Mouse (Mus musculus) gonadal fat pad, adult 2 months (tissue): Measurements from ENCODE around the gene Dctn2. TPM values are rescaled to one million over a fixed set of nuclear protein-coding genes. Genes with fewer than 3 reads are reported as not detected.
A peak's percentile ranks its signal among the peaks of the same experiment; 100 is the strongest.
"Not testable (repeated sequence)": the region's sequence is repeated elsewhere in the genome, so short reads cannot be mapped to it uniquely, and the experiment has no call there.

Experiments
- DNase-seq: peaks from one replicate; pipeline ENCODE4 v3.0.0-alpha.2; 2012; ENCODE audit warnings: low read depth
- polyA plus RNA-seq: library from polyadenylated mRNA; depleted of rRNA; stranded (reverse); fragments of >200 nt; gene quantifications from 2 replicates; pipeline ENCODE4 v1.2.3, GENCODE M21; 2012; rRNA removed

Dctn2 gene
- polyA plus RNA-seq, 1 experiment, result 280 TPM

DNA sequence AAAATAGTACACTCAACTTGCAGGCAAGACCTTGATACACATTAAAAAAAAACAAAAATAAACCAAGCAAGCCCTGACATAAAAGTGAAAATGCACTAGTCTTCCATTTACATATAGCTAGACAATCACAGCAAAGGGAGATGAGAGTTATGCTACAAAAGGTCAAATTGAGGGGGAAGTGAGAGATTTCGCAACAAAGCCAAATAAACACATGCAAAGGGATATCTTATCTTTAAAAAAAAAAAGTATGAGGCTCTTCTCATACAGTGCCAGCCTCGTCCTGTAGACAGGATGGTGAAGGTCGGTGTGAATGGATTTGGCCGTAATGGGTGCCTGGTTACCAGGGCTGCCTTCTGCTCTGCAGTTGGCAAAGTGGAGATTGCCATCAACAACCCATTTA lies 46.7 kb downstream of the Dctn2 start:
- DNase-seq, result no peak

DNA sequence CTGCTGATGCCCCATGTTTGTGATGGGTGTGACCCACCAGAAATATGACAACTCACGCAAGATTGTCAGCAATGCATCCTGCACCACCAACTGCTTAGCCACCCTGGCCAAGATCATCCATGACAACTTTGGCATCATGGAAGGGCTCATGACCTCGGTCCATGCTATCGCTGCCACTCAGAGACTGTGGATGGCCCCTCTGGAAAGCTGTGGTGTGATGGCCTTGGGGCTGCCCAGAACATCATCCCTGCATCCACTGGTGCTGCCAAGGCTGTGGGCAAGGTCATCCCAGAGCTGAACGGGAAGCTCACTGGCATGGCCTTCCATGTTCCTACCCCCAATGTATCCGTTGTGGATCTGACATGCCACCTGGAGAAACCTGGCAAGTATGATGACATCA lies 47.3 kb downstream of the Dctn2 start:
- DNase-seq, result not testable (repeated sequence)

DNA sequence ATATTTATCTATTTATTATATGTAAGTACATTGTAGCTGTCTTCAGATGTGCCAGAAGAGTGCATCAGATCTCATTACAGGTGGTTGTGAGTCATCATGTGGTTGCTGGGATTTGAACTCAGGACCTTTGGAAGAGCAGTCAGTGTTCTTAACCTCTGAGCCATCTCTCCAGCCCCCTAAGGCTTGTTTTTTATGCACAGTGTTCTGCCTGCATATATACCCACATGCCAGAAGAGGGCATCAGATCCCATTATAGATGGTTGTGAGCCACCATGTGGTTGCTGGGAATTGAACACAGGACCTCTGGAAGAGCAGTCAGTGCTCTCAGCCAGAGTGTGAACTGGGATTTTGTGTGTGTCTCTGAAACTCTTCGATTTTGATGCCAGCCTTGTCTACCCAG lies 48.8 kb downstream of the Dctn2 start:
- not testable (repeated sequence) for DNase-seq

DNA sequence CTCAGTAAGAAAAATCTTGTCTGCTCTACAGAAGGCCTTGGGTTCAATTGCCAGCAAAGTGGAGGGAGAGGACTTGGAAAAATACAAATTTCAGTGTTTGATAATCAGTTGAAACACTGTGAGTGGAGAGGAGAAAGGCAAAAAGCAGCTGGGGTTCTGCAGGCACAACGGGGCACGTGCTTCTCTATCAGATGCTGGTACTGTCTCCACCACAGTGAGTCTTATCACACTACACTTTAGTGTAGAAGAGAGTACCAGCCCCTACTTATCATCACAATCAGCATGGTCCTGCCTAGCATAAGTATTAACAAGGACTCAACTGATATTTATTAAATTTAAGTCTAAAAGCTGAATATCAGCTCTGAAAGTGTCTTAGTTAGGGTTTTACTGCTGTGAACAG lies 51.1 kb downstream of the Dctn2 start:
- DNase-seq, result no peak

DNA sequence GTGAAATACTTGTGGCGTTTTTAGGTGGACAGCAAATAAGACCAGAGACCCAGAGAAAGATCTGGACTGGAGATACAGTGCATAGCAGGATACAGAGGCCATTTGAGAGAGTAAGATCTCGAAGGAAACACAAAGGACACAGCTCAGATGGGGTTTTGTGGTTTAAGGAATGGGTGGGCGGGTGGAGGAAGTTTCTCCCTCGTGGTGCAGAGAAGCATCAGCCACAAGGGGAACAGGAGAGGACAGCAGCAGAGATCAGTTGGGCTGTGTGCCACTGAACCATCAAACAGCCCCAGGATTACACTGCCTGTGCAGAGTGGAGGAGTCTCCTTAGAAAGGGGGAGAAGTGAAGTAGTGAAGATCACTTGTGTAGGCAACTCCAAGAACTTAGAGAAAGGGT lies 51.8 kb downstream of the Dctn2 start:
- no peak for DNase-seq

DNA sequence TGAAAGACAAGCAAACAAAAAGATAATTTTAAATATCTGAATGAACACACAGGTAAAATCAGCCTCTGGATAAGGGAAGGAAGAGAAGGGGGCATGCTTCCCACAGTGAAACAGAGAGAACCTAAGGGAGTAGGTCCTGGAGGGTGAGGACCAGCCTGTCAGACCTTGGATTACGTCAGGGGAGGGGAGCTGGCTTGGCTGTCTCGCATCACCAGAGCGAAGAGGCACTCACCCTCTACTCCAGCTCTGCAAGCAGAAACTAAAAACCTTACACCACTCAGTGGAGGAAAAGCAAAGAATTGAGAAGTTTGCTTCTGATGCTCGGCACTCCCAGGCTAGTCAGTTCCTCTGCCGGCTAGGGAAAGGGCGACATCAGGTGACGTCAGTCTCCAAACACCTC lies 53.8 kb downstream of the Dctn2 start:
- DNase-seq, result no peak

DNA sequence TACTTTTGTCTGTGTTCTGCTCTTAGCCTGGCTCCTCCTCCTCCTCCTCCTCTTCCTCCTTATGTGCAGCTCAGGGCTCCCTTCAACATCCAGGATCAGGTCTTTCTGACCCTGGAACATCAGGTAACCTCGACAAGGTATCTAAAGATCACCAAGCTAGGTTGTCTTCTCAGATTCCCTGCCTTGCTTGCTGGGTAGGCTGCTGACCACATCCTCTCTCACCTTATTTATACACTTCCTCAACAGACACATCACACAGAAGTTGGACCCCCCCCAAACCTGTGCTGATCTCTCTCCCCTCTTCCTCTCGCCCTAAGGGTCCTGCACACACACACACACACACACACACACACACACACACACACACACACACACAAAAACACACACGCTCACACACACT lies 55.5 kb downstream of the Dctn2 start, which contains the start of gene Arhgap9:
Arhgap9 (plus strand) TSS at position 344 of the 400 bp plus-strand sequence.
- no peak for DNase-seq

DNA sequence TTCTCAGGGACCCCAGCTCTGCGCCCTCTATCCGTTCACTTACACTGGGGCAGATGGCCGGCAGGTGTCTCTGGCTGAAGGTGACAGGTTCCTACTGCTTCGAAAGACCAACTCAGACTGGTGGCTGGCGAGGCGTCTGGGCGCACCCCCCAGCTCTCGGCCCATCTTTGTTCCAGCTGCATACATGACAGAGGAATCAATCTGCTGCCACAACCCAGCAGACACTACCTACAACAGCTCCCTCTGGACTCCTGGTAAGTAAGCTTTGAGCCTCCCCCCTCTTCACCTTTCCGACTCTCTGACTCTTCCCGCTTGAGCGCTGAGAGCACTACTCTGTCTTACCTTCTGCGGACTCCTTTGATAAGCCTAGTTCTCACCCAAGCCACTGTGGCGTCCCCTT lies 56.0 kb downstream of the Dctn2 start:
- no peak for DNase-seq

DNA sequence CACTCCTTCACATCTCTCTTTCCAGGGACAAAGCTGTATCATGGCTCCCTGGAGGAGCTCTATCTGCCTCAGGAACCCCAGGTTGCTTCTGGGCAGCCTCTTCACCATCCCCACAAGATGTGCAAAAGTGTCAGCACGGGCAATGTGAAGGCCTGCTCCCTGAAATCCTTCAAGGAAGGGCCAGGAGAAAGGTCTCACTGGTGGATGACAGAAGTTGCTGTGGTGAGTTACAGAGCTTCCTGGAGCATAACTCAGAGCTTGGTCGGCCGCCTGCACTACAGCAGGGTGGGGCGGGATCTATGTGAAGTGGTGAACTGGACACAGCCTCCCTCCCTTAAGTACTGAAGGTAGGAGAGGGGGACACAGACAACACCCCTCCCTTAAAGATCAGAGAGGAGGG lies 56.5 kb downstream of the Dctn2 start:
- no peak for DNase-seq

DNA sequence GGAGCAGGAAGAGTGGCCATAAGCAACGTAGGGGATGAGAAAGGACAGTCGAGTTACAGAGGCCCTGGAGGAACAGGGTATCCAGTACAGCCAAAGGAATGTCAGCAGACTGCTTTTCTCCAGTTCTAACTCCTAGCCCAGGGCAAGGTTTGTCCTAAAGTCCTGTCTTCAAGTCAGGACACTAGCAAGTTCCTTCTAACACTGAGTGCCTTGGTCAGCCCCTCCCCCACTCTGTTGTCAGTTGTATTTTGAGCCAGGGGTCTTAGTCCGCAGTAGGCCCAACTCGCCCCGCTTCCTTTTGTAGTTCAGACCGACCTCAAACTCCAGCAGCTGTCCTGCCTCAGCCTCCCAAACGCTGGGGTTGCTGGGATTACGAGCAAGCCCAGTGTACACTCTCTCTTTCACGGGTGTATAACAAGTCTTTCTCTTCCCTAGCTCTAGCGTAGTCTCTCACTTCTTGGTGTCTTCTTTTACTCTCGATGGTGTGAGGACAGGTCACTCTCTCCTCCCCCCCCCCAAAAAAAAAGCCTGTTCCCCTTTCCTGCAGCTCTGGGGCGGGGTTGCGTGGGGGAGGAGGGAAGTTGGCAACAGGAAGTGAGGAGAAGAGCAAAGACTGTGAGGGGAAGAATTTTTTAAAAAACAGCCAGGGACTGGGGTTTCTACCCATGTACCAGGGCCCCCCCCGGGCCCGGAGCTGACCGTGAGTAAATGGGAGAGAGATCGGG lies 57.1 kb downstream of the Dctn2 start:
- DNase-seq, result no peak

DNA sequence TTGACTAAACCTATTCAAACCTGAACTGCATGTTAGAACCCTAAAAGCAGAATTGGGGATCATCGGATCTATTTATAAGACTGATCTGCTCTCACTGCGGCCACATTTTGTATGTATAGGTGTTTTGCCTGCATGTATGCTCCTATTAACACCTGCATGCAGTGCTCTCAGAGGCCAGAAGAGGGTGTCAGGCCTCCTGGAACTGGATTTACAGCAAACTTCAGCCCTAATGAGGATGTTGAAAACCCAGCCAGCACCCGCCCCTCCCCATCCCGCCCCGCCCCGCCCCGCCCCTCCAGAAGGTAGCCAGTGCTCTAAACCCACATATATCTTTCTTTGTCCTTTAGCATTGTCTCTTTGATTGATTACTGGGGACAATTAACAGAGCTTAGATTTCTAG lies 58.3 kb downstream of the Dctn2 start:
- peak; percentile 33 for DNase-seq

DNA sequence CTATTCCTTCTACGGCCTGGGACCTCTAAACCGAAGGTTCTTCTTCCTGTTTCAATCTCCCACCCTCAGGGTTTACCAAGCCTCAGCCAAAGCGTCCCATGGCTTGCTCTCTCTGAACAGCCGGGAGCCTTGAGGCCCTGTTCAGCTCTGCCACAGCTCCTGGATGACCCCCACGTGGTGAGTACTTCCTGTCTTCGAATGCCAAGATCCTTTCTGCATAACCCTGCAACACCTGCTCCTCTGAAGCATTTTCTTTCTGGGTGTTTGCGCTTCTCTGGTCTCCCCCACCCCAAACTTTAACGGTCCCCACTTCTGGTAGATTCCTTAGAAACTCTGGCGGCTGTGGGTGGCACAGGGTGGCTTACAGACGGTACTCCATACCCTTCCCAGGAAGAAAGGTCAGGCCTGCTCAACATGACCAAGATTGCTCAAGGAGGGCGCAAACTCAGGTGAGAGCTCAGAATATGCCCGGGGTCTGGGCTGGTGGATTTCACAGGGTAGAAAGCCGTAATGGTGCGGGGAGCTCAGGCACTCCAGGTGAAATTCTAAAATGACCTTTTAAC lies 59.4 kb downstream of the Dctn2 start:
- no peak for DNase-seq

DNA sequence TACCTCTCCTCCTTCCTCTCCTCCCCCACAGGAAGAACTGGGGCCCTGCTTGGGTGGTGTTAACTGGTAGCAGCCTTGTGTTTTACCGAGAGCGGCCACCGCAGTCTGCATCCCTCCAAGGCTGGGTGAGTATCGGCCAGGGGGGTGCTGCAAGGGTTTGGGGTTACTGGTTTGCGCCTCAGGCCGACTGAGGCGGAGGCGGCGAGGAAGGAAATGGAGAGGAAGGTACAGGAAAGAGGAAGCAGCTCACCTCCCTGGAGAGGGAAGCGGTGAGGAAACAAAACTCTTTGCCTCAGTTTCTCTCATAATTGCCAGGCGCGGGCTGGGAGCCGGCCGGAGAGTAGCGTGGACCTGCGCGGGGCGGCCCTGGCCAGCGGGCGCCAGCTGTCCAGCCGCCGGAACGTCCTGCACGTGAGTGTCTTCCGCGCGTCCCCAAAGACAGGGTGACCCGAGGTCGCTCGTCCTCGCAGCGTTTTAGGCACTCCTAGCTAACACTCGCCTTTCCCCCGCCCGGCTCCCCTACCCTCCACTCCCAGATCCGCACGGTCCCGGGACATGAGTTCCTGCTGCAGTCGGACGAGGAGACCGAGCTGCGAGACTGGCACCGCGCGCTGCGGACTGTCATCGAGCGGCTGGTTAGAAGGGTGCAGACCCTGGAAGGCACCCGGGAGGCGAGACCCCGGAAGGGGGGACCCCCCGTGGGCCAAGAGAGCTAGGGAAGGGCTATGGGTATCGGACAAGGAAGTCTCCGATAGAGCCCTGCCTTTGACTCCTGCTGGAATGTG lies 60.0 kb downstream of the Dctn2 start:
- no peak for DNase-seq

DNA sequence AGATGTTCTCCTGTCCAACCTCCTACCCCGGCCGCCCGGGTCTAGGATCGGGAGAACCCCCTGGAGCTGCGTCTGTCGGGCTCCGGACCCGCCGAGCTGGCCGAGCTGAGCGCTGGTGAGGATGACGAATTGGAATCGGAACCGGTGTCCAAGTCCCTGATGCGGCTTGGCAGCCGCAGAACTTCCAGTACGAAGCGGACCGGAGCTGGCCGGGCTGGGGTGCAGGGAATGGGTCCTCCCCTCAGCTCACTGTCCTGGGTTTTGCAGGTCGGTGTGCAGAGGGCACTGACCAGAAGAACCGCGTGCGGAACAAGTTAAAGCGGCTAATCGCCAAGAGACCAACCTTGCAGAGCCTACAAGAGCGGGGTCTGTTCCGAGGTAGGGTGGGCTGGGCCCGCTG lies 60.7 kb downstream of the Dctn2 start:
- DNase-seq, result no peak

DNA sequence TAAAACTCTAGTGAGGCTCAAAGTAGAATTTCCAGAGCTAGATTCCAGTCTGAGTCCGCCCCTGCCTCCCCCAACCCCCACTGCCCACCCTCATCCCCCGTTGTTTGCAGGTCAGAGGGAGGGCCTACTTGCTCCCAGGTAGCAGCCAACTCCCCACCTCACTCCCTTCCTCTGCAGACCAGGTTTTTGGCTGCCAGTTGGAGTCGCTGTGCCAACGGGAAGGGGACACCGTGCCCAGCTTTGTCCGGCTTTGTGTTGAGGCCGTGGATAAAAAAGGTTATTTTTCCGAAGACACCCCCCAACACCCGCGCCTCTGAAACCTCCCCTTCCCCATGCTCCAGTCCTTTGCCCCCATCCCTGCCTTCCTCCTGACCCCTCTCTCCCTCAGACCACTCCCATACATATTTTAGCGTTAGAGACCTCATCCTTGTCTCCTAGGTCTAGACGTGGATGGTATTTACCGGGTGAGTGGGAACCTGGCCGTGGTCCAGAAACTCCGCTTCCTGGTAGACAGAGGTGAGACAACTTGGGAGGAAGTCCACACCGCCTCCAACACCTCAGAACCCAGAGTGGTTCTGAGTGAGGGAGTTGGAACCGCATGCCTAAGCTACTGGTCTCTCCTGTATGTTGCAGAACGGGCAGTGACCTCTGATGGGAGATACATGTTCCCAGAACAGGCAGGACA lies 61.4 kb downstream of the Dctn2 start:
- no peak for DNase-seq

DNA sequence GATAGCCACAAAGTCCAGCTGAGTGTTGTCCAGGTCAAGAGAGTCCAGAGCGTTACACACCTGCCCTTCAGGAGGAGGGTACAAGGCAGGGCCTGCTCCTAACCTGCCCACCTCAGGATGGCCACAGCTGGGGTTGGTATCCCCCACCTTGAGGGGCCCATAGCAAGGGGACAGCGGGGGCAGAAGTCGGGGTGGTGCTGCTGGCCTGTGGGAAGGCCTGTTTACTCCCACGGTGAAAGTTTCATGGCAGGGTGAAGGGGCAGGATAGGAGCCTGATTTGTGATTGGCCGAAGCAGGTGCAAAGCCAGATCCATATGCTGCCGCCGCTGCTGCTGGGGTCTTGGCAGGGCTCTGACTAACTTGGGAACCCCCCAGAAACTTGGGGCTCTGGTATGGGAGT lies 64.0 kb downstream of the Dctn2 start:
- no peak for DNase-seq

Other genes with a start within 250 kb of the Dctn2 start
- gene Tsfm, start 235.5 kb upstream of the Dctn2 start, polyA plus RNA-seq, result 27.1 and 32.9 TPM in 2 replicates
- 31.2 and 31.9 TPM in 2 replicates for gene Mettl1, start 225.0 kb upstream of the Dctn2 start, polyA plus RNA-seq
- 0.55 and 0.86 TPM in 2 replicates for gene Eef1akmt3, start 224.9 kb upstream of the Dctn2 start, polyA plus RNA-seq
- gene Cyp27b1, start 218.1 kb upstream of the Dctn2 start, polyA plus RNA-seq, result 0.22 TPM in 2 replicates
- gene March9, start 206.2 kb upstream of the Dctn2 start, polyA plus RNA-seq, result 6.1 and 8.9 TPM in 2 replicates
- 204 and 205 TPM in 2 replicates for gene Cdk4, start 202.8 kb upstream of the Dctn2 start, polyA plus RNA-seq
- 128 and 146 TPM in 2 replicates for gene Tspan31, start 196.1 kb upstream of the Dctn2 start, polyA plus RNA-seq
- 5.3 and 5.7 TPM in 2 replicates for gene Agap2, start 191.1 kb upstream of the Dctn2 start, polyA plus RNA-seq
- 109 and 143 TPM in 2 replicates for gene Os9, start 145.2 kb upstream of the Dctn2 start, polyA plus RNA-seq
- 60.5 and 112 TPM in 2 replicates for gene B4galnt1, start 101.1 kb upstream of the Dctn2 start, polyA plus RNA-seq
- 1.0 and 1.2 TPM in 2 replicates for gene Slc26a10, start 85.7 kb upstream of the Dctn2 start, polyA plus RNA-seq
- 25.7 and 29.6 TPM in 2 replicates for gene Arhgef25, start 76.3 kb upstream of the Dctn2 start, polyA plus RNA-seq
- gene Dtx3, start 70.6 kb upstream of the Dctn2 start, polyA plus RNA-seq, result 91.3 and 116 TPM in 2 replicates
- 76.9 and 93.8 TPM in 2 replicates for gene Pip4k2c, start 54.8 kb upstream of the Dctn2 start, polyA plus RNA-seq
- 2.4 and 6.4 TPM in 2 replicates for gene Kif5a, start 3.0 kb upstream of the Dctn2 start, polyA plus RNA-seq
- 21.8 and 32.7 TPM in 2 replicates for gene Mbd6, start 22.6 kb downstream of the Dctn2 start, polyA plus RNA-seq
- gene Mars, start 45.4 kb downstream of the Dctn2 start, polyA plus RNA-seq, result 55.2 and 64.5 TPM in 2 replicates
- gene Arhgap9, start 55.6 kb downstream of the Dctn2 start, polyA plus RNA-seq, result 9.3 and 9.7 TPM in 2 replicates
- 15.2 and 18.3 TPM in 2 replicates for gene Gli1, start 75.6 kb downstream of the Dctn2 start, polyA plus RNA-seq
- 0.01 and 0.03 TPM in 2 replicates for gene Inhbe, start 88.0 kb downstream of the Dctn2 start, polyA plus RNA-seq
- gene Inhbc, start 104.1 kb downstream of the Dctn2 start, polyA plus RNA-seq, result 0.06 TPM in 1 of 2 replicates, not detected in the other
- 51.4 and 79.1 TPM in 2 replicates for gene R3hdm2, start 114.0 kb downstream of the Dctn2 start, polyA plus RNA-seq
- 1.1 and 2.1 TPM in 2 replicates for gene Stac3, start 235.3 kb downstream of the Dctn2 start, polyA plus RNA-seq
- gene Ndufa4l2, start 248.6 kb downstream of the Dctn2 start, polyA plus RNA-seq, result 25.5 and 29.3 TPM in 2 replicates